Mouse (Mus musculus): Measurements from ENCODE around the gene Hypk. TPM values are rescaled to one million over a fixed set of nuclear protein-coding genes. Genes with fewer than 3 reads are reported as not detected.
"Not testable (repeated sequence)": the region's sequence is repeated elsewhere in the genome, so short reads cannot be mapped to it uniquely, and the experiment has no call there.

Gene Hypk
- total RNA-seq, 2 experiments from 2014 or later: 20.3 to 22.6 TPM

DNA sequence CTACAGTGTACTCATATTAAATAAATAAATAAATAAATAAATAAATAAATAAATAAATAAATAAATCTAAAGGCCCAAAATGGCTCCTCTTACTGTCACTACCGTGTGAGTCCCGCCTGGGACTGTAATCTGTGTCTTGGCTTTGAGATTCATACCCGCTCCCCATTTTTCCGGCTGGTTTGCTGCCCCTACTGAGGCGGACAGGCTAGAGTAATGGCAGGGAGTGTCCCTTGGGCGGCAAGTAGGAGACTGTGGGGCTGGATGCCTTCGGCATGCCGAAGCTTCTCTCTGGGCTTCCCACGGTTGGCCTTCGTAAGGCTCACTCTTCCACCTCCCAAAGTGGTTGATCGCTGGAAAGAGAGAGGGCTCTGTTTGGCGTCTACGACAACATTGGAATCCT is 27.8 kb downstream of the Hypk start:
- intact Hi-C loops (cut with DNase I); DNase-seq (ENCODE audit: low spot score in 2 of 2): not testable (repeated sequence)

DNA sequence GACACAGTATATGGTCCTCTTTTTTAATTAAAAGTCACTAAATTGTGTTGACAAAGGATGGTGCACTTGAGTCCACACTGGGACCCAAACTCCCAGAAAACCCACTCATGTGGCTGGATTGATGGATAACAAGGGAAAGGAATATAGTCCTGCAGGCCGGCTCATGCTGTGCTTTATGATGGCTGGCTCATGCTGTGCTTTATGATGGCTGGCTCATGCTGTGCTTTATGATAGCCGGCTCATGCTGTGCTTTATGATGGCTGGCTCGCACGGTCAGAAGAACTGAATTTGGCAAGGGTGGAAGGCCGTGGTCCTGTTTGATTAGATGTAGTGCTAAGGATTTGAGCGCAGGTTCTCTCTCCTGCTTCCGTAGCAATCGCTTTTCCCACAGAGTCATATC is 30.5 kb downstream of the Hypk start:
- DNase-seq (ENCODE audit: low spot score in 2 of 2): no peak
- intact Hi-C loops (cut with DNase I): no loop called here

DNA sequence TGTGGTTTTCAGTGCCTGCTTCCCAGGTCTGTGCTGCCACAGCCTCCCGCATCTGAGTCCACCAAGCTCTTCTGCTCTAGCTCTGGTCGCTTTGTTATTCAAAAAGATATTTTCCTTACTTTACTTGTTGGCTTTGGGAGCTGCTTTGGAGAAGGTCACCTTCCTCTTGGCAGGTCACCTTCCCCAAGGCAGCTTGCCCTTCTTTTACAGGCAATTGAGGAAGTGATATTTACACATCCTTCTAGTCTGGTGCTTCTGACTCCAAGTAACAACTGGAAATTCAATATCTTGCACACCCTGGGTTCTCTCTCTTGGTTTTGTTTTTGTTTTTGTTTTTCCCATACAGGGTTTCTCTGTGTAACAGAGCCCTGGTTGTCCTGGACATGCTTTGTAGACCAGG is 31.3 kb downstream of the Hypk start:
- intact Hi-C loops (cut with DNase I); DNase-seq (ENCODE audit: low spot score in 2 of 2): not testable (repeated sequence)

DNA sequence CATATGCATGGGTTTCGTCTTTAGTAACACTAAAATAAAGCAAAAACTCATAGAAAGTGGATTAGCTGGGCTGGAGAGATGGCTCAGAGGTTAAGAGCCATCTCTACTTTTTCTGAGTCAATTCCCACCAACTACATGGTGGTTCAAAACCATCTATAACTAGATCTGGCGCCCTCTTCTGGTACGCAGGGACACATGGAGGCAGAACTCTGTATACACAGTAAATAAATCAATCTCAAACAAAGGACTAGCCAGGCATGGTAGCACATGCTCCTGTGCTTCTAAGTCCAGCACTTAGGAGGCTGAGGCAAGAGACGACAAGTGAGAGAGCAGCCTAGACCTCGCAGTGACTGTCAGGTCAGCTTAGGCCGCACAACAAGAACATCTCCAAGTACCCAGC is 48.5 kb downstream of the Hypk start:
- DNase-seq (ENCODE audit: low spot score in 2 of 2); intact Hi-C loops (cut with DNase I): not testable (repeated sequence)

DNA sequence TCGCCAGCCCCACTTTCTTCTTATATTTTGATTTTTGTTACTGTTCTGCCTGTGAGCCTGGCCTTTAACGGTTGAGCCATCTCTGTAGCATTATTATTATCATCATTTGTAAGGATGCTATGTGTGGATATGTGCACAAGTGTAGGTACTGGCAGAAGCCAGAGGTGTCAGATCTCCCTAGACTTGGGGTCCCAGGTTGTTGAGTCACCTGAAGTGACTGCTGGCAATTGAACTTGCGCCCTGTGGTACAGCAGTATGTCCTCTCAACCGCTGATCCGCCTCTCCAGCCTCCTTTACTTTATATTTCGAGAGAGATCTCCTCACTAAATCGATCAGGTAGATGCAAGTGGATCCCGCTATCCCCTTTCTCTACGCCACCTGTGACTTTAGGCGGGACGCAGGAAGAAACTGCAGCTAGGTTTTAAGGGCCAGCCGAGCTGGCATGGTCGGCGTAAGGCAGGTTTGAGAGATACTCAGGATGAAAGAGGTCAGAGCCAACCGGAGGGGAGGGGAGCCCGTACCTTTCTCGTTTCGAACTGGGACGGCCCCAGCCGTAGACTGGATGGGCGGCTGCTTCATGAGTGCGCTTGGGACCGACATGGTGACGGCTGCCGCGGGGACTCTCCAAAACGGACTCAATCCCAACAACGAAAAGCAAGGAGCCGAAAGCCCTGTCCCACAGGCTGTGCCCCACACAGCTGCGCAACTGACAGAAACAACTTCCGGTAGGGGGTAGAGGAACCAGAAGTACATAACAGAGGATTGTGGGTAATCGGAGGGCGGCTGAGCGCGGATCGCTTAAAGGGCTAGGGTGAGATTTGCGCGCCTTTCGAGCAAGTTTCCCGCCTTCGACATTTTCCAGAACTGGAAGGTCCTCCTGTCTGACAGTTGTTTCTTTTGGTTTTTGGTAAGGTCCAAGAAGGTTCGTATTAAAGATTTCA is 53.1 kb downstream of the Hypk start, which contains the start of the genes Mfap1a and Wdr76:
Gene Mfap1a (minus strand): TSS at position 724 of the 941 bp plus-strand sequence.
Gene Wdr76 (plus strand): TSS at position 782 of the 941 bp plus-strand sequence.
- peak; percentile 81 to 82 for DNase-seq (ENCODE audit: low spot score in 2 of 2)
- intact Hi-C loops (cut with DNase I): loop anchor here (5.0 kb wide), 1 partner anchor 34 kb away; the partner anchor contains the start of gene Mfap1b

DNA sequence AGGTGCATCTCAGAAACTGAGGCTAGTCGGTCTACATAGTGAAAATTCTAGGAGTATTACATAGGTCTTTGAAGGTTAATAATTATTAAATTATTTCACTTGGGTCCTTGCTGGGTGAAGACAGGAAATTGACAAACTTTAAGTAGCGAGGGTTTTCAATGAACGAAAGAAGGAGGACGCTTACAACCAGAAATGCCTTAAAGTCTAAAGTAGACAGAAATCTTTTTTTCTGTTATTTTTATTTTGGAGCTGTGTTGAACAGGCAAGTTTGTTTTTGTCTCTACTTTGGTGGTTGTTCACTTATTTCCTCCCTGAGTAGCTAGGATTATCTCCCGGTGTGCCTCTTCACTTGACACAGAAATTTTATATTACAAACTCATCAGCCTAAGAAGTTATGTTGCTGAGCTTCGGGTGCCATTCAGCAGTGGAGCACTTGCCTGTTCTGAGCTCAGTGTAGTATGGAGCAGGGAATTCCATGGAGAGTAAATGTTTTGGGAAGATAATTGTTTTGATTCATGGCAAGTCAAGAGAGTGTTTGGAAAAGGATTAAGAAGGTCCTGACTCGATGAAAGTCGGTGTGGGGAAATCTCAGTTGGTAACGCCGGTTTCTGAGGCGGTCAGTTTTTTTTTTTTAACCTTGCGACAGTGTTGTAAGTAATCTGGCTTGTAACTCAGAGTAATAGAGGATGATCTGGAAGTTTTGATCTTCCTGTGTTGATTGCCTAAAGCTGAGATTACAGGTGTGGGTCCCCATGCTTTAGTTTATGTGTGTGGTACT is 54.3 kb downstream of the Hypk start:
- intact Hi-C loops (cut with DNase I): loop anchor here (5.0 kb wide), 1 partner anchor 35 kb away; the partner anchor contains the start of gene Mfap1b
- DNase-seq (ENCODE audit: low spot score in 2 of 2): no peak

DNA sequence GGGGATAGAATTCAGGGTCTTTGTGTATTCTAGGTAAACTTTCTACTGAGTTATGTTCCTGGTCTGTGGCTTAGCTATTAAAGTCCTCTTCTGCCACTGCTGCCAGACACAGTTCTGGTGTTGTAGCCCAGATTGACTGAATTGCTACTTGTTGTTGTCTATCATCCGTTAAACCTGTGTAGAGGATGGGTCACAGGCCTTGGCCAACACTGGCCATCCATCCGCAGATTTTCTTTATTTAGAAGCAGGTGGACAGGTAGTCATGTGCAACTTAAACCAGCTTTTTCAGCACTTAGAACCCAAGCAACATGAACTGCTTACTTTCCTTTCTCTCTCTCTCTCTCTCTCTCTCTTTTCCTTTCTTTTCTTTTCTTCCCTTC is 54.9 kb downstream of the Hypk start:
- intact Hi-C loops (cut with DNase I): loop anchor here (5.0 kb wide), 1 partner anchor 36 kb away; the partner anchor contains the start of gene Mfap1b
- no peak for DNase-seq (ENCODE audit: low spot score in 2 of 2)

Small RNA genes within 50 kb of the gene (microRNA-seq; reads per million reads assigned to microRNA genes)
- not detected for gene Gm22953

Other genes starting within 250 kb of the Hypk start
- gene Trp53bp1, start 181.9 kb upstream of the Hypk start, total RNA-seq (2021): 100 to 1,000 TPM; 125 to 148 TPM
- 100 to 1,000 TPM; 594 to 651 TPM for gene Map1a, start 163.7 kb upstream of the Hypk start, total RNA-seq (2021)
- gene Ppip5k1, start 97.9 kb upstream of the Hypk start, total RNA-seq (2021): 100 to 1,000 TPM; 105 to 126 TPM
- 100 to 1,000 TPM; 350 to 364 TPM for gene Ckmt1, start 95.6 kb upstream of the Hypk start, total RNA-seq (2021)
- under 1 TPM; 0.23 to 0.30 TPM for gene Strc, start 66.1 kb upstream of the Hypk start, total RNA-seq (2021)
- 100 to 1,000 TPM; 172 to 201 TPM for gene Pdia3, start 39.5 kb upstream of the Hypk start, total RNA-seq (2021)
- gene Catsper2, start 39.5 kb upstream of the Hypk start, total RNA-seq (2021): 1 to 10 TPM; 3.4 to 5.3 TPM
- gene Ell3, start 9.0 kb upstream of the Hypk start, total RNA-seq (2021): under 1 TPM in 1 of 2 experiments, not detected in 1; 0.20 TPM
- gene Serf2, start 4.1 kb upstream of the Hypk start, total RNA-seq (2021): 100 to 1,000 TPM; 171 to 191 TPM
- gene Serinc4, start 3.5 kb downstream of the Hypk start, total RNA-seq (2021): under 1 TPM; 0.27 to 0.39 TPM
- 10 to 100 TPM; 40.1 to 42.3 TPM for gene Mfap1b, start 20.8 kb downstream of the Hypk start, total RNA-seq (2021)
- 10 to 100 TPM; 33.0 to 34.3 TPM for gene Mfap1a, start 53.4 kb downstream of the Hypk start, total RNA-seq (2021)
- gene Wdr76, start 53.4 kb downstream of the Hypk start, total RNA-seq (2021): 1 to 10 TPM; 4.7 to 4.9 TPM

All from left cerebral cortex, postnatal 36 days (tissue).